Mouse (Mus musculus) embryonic facial prominence, embryonic 10.5 days (tissue): Measurements from ENCODE around the gene Gm20532. TPM values are rescaled to one million over a fixed set of nuclear protein-coding genes. Genes with fewer than 3 reads are reported as not detected.
A peak's percentile ranks its signal among the peaks of the same experiment; 100 is the strongest.

ENCODE experiments used
- DNase-seq: peaks from one replicate; pipeline ENCODE4 v3.0.0-alpha.2; 2017; ENCODE audit warnings: low spot score
- H3K27ac ChIP-seq: fragments of 300-500 bp; sonication (generic); replicated peaks from 2 replicates; pipeline ENCODE4 v1.5.1; 2016; ENCODE audit warnings: mild to moderate bottlenecking
- H3K27me3 ChIP-seq: fragments of 300-500 bp; sonication (generic); replicated peaks from 2 replicates; pipeline ENCODE4 v1.6.1; 2016; ENCODE audit warnings: low read depth, mild to moderate bottlenecking; ENCODE audit not compliant: poor library complexity, severe bottlenecking
- H3K36me3 ChIP-seq: fragments of 300-500 bp; sonication (generic); replicated peaks from 2 replicates; pipeline ENCODE4 v1.6.1; 2016; ENCODE audit warnings: mild to moderate bottlenecking, moderate library complexity
- H3K4me1 ChIP-seq: fragments of 300-500 bp; sonication (generic); 2 replicates; pipeline ENCODE4 v1.6.1; 2016
- H3K4me3 ChIP-seq: fragments of 300-500 bp; sonication (generic); 2 replicates; pipeline ENCODE4 v1.5.1; 2016; ENCODE audit warnings: mild to moderate bottlenecking, moderate library complexity
- H3K9me3 ChIP-seq: fragments of 300-500 bp; sonication (generic); 2 replicates; pipeline ENCODE4 v1.6.1; 2016; ENCODE audit warnings: mild to moderate bottlenecking
- WGBS: fragments of 180-500 bp; shearing (Covaris S2); methylation state at CpG from one replicate; pipeline ENCODE4 v1.1.7; 2016; 5-methylcytosine and 5-hydroxymethylcytosine counted together
- polyA plus RNA-seq: library from polyadenylated mRNA; unstranded; fragments of >200 nt; fragmentation: Nextera tagmentation; extraction: Ambion mirVana; gene quantifications from 2 replicates; pipeline ENCODE4 v1.2.1, GENCODE M21; 2016

Gm20532 gene
- polyA plus RNA-seq, 1 experiment from 2014 or later: not detected

GRCm38 (mm10) chr2:26632541-26633395 is 46.3 kb downstream of the Gm20532 start:
- Histone ChIP-seq H3K4me1 (peaks cover 62% of the 10 kb centered on the region), H3K4me3 (no peak overlapping the region), H3K9me3 (no peaks in the 10 kb centered on the region), H3K36me3 (peaks cover 68% of the 10 kb centered on the region), H3K27me3 (no peaks in the 10 kb centered on the region), H3K27ac (no peak overlapping the region)
- 88% methylated on average over 16 of the region's 16 CpGs for WGBS
- DNase-seq: no peak

- WGBS: 74% methylated on average over 4 of the region's 4 CpGs
- Histone ChIP-seq H3K4me1 (peaks cover 62% of the 10 kb centered on the region), H3K4me3 (no peak overlapping the region), H3K27me3 (no peaks in the 10 kb centered on the region), H3K27ac (no peak overlapping the region), H3K9me3 (no peaks in the 10 kb centered on the region), H3K36me3 (peaks cover 81% of the 10 kb centered on the region)
- no peak for DNase-seq
These were observed 47.6 kb downstream of the Gm20532 start for GRCm38 (mm10) chr2:26633953-26634530.

- H3K9me3 ChIP-seq: no peaks in the 10 kb centered on the region
- 66% methylated on average over 12 of the region's 12 CpGs for WGBS
- DNase-seq: peak; percentile 32
- H3K27me3 ChIP-seq: no peaks in the 10 kb centered on the region
- H3K27ac ChIP-seq: no peak overlapping the region; the same call in 1 of the 2 replicates
- peak overlapping the region; percentile 6; the same call in 1 of the 2 replicates for H3K4me3 ChIP-seq
- peaks cover 56% of the 10 kb centered on the region for H3K4me1 ChIP-seq
- H3K36me3 ChIP-seq: peaks cover 83% of the 10 kb centered on the region
These were observed 48.4 kb downstream of the Gm20532 start for GRCm38 (mm10) chr2:26634629-26635488.

GRCm38 (mm10) chr2:26635489-26636324 is 49.3 kb downstream of the Gm20532 start:
- no peaks in the 10 kb centered on the region for H3K27me3 ChIP-seq
- no peak overlapping the region for H3K27ac ChIP-seq
- H3K4me3 ChIP-seq: no peak overlapping the region
- no peaks in the 10 kb centered on the region for H3K9me3 ChIP-seq
- H3K36me3 ChIP-seq: peaks cover 82% of the 10 kb centered on the region
- 72% methylated on average over 21 of the region's 21 CpGs for WGBS
- peaks cover 53% of the 10 kb centered on the region for H3K4me1 ChIP-seq
- DNase-seq: peak; percentile 32

GRCm38 (mm10) chr2:26636325-26636635 is 49.8 kb downstream of the Gm20532 start:
- Histone ChIP-seq H3K9me3 (no peaks in the 10 kb centered on the region), H3K27ac (no peak overlapping the region), H3K36me3 (peaks cover 77% of the 10 kb centered on the region), H3K27me3 (no peaks in the 10 kb centered on the region), H3K4me1 (peaks cover 53% of the 10 kb centered on the region), H3K4me3 (no peak overlapping the region)
- 75% methylated on average over 2 of the region's 2 CpGs for WGBS
- no peak for DNase-seq

- 81% methylated on average over 4 of the region's 4 CpGs for WGBS
- Histone ChIP-seq H3K27me3 (no peaks in the 10 kb centered on the region), H3K9me3 (no peaks in the 10 kb centered on the region), H3K36me3 (peaks cover 68% of the 10 kb centered on the region), H3K27ac (no peak overlapping the region), H3K4me3 (peak overlapping the region; percentile 74; the same call in 1 of the 2 replicates), H3K4me1 (peaks cover 49% of the 10 kb centered on the region)
- DNase-seq: no peak
These were observed 51.0 kb downstream of the Gm20532 start for GRCm38 (mm10) chr2:26637316-26637932.

GRCm38 (mm10) chr2:26638039-26638438 is 51.6 kb downstream of the Gm20532 start:
- peak overlapping the region; percentile 74 for H3K4me3 ChIP-seq
- no peak for DNase-seq
- H3K27me3 ChIP-seq: no peaks in the 10 kb centered on the region
- no peaks in the 10 kb centered on the region for H3K9me3 ChIP-seq
- H3K36me3 ChIP-seq: peaks cover 62% of the 10 kb centered on the region
- 84% methylated on average over 5 of the region's 5 CpGs for WGBS
- H3K4me1 ChIP-seq: peaks cover 43% of the 10 kb centered on the region
- H3K27ac ChIP-seq: no peak overlapping the region

GRCm38 (mm10) chr2:26638572-26638971 is 52.1 kb downstream of the Gm20532 start:
- H3K4me3 ChIP-seq: peak overlapping the region; percentile 74
- H3K27ac ChIP-seq: peak overlapping the region; percentile 91; the same call in 1 of the 2 replicates
- DNase-seq: no peak
- H3K27me3 ChIP-seq: no peaks in the 10 kb centered on the region
- peaks cover 57% of the 10 kb centered on the region for H3K36me3 ChIP-seq
- no peaks in the 10 kb centered on the region for H3K9me3 ChIP-seq
- 73% methylated on average over 5 of the region's 5 CpGs for WGBS
- peaks cover 43% of the 10 kb centered on the region for H3K4me1 ChIP-seq

GRCm38 (mm10) chr2:26639083-26639482 is 52.6 kb downstream of the Gm20532 start:
- peaks cover 40% of the 10 kb centered on the region for H3K4me1 ChIP-seq
- peak; percentile 51 for DNase-seq
- H3K4me3 ChIP-seq: peak overlapping the region; percentile 74
- 14% methylated on average over 8 of the region's 8 CpGs for WGBS
- H3K27me3 ChIP-seq: no peaks in the 10 kb centered on the region
- peak overlapping the region; percentile 91 for H3K27ac ChIP-seq
- peaks cover 52% of the 10 kb centered on the region for H3K36me3 ChIP-seq
- H3K9me3 ChIP-seq: no peaks in the 10 kb centered on the region

GRCm38 (mm10) chr2:26639838-26640830 is 53.7 kb downstream of the Gm20532 start:
- Histone ChIP-seq H3K9me3 (no peaks in the 10 kb centered on the region), H3K36me3 (peaks cover 41% of the 10 kb centered on the region), H3K27ac (peak overlapping the region; percentile 91), H3K4me3 (peak overlapping the region; percentile 74), H3K4me1 (peaks cover 32% of the 10 kb centered on the region), H3K27me3 (no peaks in the 10 kb centered on the region)
- 3% methylated on average over 49 of the region's 49 CpGs for WGBS
- peak; percentile 97 for DNase-seq
